30 mouse cellular contexts compared by ENCODE assay signal in the genomic region with DNA sequence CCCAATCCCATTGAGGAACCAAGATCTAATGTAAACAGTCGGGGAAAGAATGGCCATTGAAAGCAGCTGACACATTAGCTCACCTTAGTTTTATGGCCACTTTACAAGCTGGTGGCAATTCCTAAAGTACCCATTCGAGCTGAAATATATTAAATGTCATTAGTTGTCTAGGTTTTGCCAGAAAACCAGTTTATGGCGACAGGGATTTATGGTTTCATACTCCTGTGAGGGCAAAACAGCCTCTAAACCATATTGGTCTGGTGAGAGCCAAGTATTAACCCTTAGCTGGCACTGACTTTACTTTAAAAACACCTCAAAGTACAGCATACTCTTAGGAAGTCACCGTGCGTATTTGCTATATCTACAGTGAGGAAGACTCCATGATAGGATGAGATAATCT. TPM values are rescaled to one million over a fixed set of nuclear protein-coding genes. Genes with fewer than 3 reads are reported as not detected.
DNase-seq lines count a peak whose midpoint lies in the region; ATAC-seq and TF ChIP-seq lines count a peak whose summit lies in the region.
"Had no signal": no experiment of that assay in that cellular context is flagged by ENCODE, and none has a peak within 500 bp of the region (broad histone marks: within the 10 kb centered on the region; RNA-seq: fewer than 3 reads in every experiment).

No protein-coding gene starts in this region.

- H3K4me1 ChIP-seq in liver, embryonic 12.5 days, result peaks cover 86% of the 10 kb centered on the region
- peaks cover 6% of the 10 kb centered on the region for H3K4me1 ChIP-seq in liver, embryonic 11.5 days (replicated peaks; ENCODE audit: control insufficient read depth, insufficient read depth, low read length)
- peaks cover 66% of the 10 kb centered on the region for H3K4me1 ChIP-seq in limb, embryonic 13.5 days
- peaks cover 25% of the 10 kb centered on the region for H3K4me1 ChIP-seq in liver, postnatal 0 days (ENCODE audit: insufficient read depth)
- H3K4me1 ChIP-seq in lung, adult 2 months (ENCODE audit: control insufficient read depth, insufficient read depth, low read length), result no peaks in the 10 kb centered on the region
- H3K4me1 ChIP-seq: heart, embryonic 10.5 days; heart, embryonic 15.5 days; intestine, embryonic 15.5 days; neural tube, embryonic 12.5 days had no signal

- no peaks in the 10 kb centered on the region for H3K27me3 ChIP-seq in liver, embryonic 12.5 days (replicated peaks)
- H3K27me3 ChIP-seq in liver, embryonic 11.5 days (replicated peaks; ENCODE audit: control insufficient read depth, insufficient read depth, low read length), result no peaks in the 10 kb centered on the region
- no peaks in the 10 kb centered on the region for H3K27me3 ChIP-seq in limb, embryonic 13.5 days
- no peaks in the 10 kb centered on the region for H3K27me3 ChIP-seq in liver, postnatal 0 days (ENCODE audit: insufficient read depth, low read length)
- H3K27me3 ChIP-seq: embryonic facial prominence, embryonic 13.5 days; forebrain, embryonic 15.5 days; heart, embryonic 15.5 days; intestine, embryonic 15.5 days; neural tube, embryonic 12.5 days; Patski had no signal

- TF ChIP-seq CTCF in liver, postnatal 0 days (IDR thresholded peaks at IDR 0.05; ENCODE audit: low read depth), result no peak
- TF ChIP-seq CTCF in lung, adult 2 months (IDR thresholded peaks at IDR 0.05; ENCODE audit: insufficient read depth, low read length), result no peak

- 72% methylated on average over 5 of the region's 5 CpGs for WGBS in liver, embryonic 12.5 days (ENCODE audit: insufficient replicate concordance)
- WGBS in liver, embryonic 11.5 days, result 82% methylated on average over 5 of the region's 5 CpGs
- 15% methylated on average over 5 of the region's 5 CpGs for WGBS in limb, embryonic 13.5 days
- WGBS in liver, postnatal 0 days (ENCODE audit: insufficient replicate concordance), result 76% methylated on average over 5 of the region's 5 CpGs
- WGBS in lung, adult 2 months, result 78% methylated on average over 5 of the region's 5 CpGs

- peaks cover 9% of the 10 kb centered on the region for H3K9me3 ChIP-seq in liver, embryonic 12.5 days (replicated peaks)
- peaks cover 6% of the 10 kb centered on the region; the same call in 1 of the 2 replicates for H3K9me3 ChIP-seq in liver, embryonic 11.5 days (ENCODE audit: control insufficient read depth, low read length)
- H3K9me3 ChIP-seq in limb, embryonic 13.5 days, result peaks cover 7% of the 10 kb centered on the region; the same call in 1 of the 2 replicates
- peaks cover 5% of the 10 kb centered on the region; the same call in 1 of the 2 replicates for H3K9me3 ChIP-seq in liver, postnatal 0 days (ENCODE audit: low read length)
- H3K9me3 ChIP-seq: embryonic facial prominence, embryonic 13.5 days; forebrain, embryonic 10.5 days; forebrain, embryonic 15.5 days; heart, embryonic 15.5 days; intestine, embryonic 15.5 days; midbrain, embryonic 10.5 days; neural tube, embryonic 12.5 days had no signal

- H3K4me3 ChIP-seq in liver, embryonic 12.5 days, result no peak overlapping the region
- H3K4me3 ChIP-seq in liver, embryonic 11.5 days (ENCODE audit: low read depth, low read length), result no peak overlapping the region
- H3K4me3 ChIP-seq in limb, embryonic 13.5 days, result no peak overlapping the region
- no peak overlapping the region for H3K4me3 ChIP-seq in liver, postnatal 0 days (ENCODE audit: low read depth, low read length)
- no peak overlapping the region for H3K4me3 ChIP-seq in lung, adult 2 months (replicated peaks; ENCODE audit: extremely low read depth, low read depth, low read length)
- H3K4me3 ChIP-seq: embryonic facial prominence, embryonic 13.5 days; forebrain, embryonic 10.5 days; forebrain, embryonic 15.5 days; gastrocnemius, adult 2 months; heart, embryonic 10.5 days; heart, embryonic 15.5 days; intestine, embryonic 15.5 days; midbrain, embryonic 10.5 days; neural tube, embryonic 12.5 days had no signal

- no peak for TF ChIP-seq EP300 in liver, postnatal 0 days (IDR thresholded peaks at IDR 0.05; ENCODE audit: low read depth)

- peak overlapping the region; percentile 93 for H3K27ac ChIP-seq in liver, embryonic 12.5 days
- no peak overlapping the region for H3K27ac ChIP-seq in liver, embryonic 11.5 days (ENCODE audit: low read depth, low read length)
- peak overlapping the region; percentile 80 for H3K27ac ChIP-seq in limb, embryonic 13.5 days
- H3K27ac ChIP-seq in liver, postnatal 0 days (ENCODE audit: low read depth), result peak overlapping the region; percentile 73
- H3K27ac ChIP-seq: embryonic facial prominence, embryonic 13.5 days; forebrain, embryonic 10.5 days; gastrocnemius, adult 2 months; heart, embryonic 10.5 days; heart, embryonic 15.5 days; intestine, embryonic 15.5 days; midbrain, embryonic 10.5 days; neural tube, embryonic 12.5 days had no signal

- peak overlapping the region; percentile 62; the same call in 1 of the 2 replicates for H3K9ac ChIP-seq in liver, embryonic 12.5 days
- H3K9ac ChIP-seq in liver, embryonic 11.5 days (ENCODE audit: low read depth, low read length), result no peak overlapping the region
- H3K9ac ChIP-seq in limb, embryonic 13.5 days, result no peak overlapping the region
- H3K9ac ChIP-seq in liver, postnatal 0 days (replicated peaks), result no peak overlapping the region
- H3K9ac ChIP-seq: embryonic facial prominence, embryonic 13.5 days; forebrain, embryonic 15.5 days; heart, embryonic 15.5 days; intestine, embryonic 15.5 days; neural tube, embryonic 12.5 days had no signal

- TF ChIP-seq POLR2A in lung, adult 2 months (IDR thresholded peaks at IDR 0.05; ENCODE audit: borderline replicate concordance, extremely low read depth, low read depth, low read length), result no peak

- peaks cover 14% of the 10 kb centered on the region for H3K36me3 ChIP-seq in liver, embryonic 12.5 days
- H3K36me3 ChIP-seq in liver, embryonic 11.5 days (ENCODE audit: control insufficient read depth, insufficient read depth, low read length), result no peaks in the 10 kb centered on the region
- no peaks in the 10 kb centered on the region for H3K36me3 ChIP-seq in limb, embryonic 13.5 days
- no peaks in the 10 kb centered on the region for H3K36me3 ChIP-seq in liver, postnatal 0 days (replicated peaks; ENCODE audit: insufficient read depth, low read length)
- H3K36me3 ChIP-seq: embryonic facial prominence, embryonic 13.5 days; forebrain, embryonic 10.5 days; forebrain, embryonic 15.5 days; heart, embryonic 10.5 days; heart, embryonic 15.5 days; intestine, embryonic 15.5 days; midbrain, embryonic 10.5 days; neural tube, embryonic 12.5 days had no signal

- no peak overlapping the region for H3K4me2 ChIP-seq in liver, embryonic 12.5 days
- H3K4me2 ChIP-seq in liver, embryonic 11.5 days, result no peak overlapping the region
- H3K4me2 ChIP-seq in limb, embryonic 13.5 days (replicated peaks), result peak overlapping the region; percentile 23; the same call in 1 of the 2 replicates
- no peak overlapping the region for H3K4me2 ChIP-seq in liver, postnatal 0 days (ENCODE audit: low read depth, low read length)
- H3K4me2 ChIP-seq: embryonic facial prominence, embryonic 13.5 days; forebrain, embryonic 15.5 days; heart, embryonic 15.5 days; intestine, embryonic 15.5 days; neural tube, embryonic 12.5 days had no signal

- ATAC-seq in liver, embryonic 12.5 days, result no peak
- no peak for ATAC-seq in liver, embryonic 11.5 days (replicated peaks; ENCODE audit: low FRiP score)
- peak; percentile 62 for ATAC-seq in limb, embryonic 13.5 days (ENCODE audit: low FRiP score, low read depth)
- no peak for ATAC-seq in liver, postnatal 0 days
- ATAC-seq: hindbrain, embryonic 16.5 days; intestine, embryonic 15.5 days; midbrain, embryonic 16.5 days; Patski had no signal

- no peak for DNase-seq in liver, embryonic 11.5 days (ENCODE audit: low spot score)
- peak; percentile 72 for DNase-seq in hindlimb bud, embryonic 11.5 days (ENCODE audit: extremely low spot score, low read depth, low spot score)
- no peak for DNase-seq in liver, postnatal 0 days
- no peak for DNase-seq in gastrocnemius, postnatal 25 days
- no peak for DNase-seq in lung, adult 2 months
- DNase-seq in urinary bladder, adult 18-20 months (ENCODE audit: low spot score in 2 of 2), result no peak
- DNase-seq: adrenal gland, postnatal 25 days; cerebellum, adult 11-12 months; cerebellum, adult 9-11 months; gastrocnemius, adult 2 months; kidney, postnatal 10 days; layer of hippocampus, adult 9-11 months; lung, adult 18-20 months; lung, postnatal 14 days; retina, postnatal 1 day; right cerebral cortex, postnatal 14 days; thymus, postnatal 14 days had no signal

RNA-seq across cellular contexts. Expression of a gene that starts 46.3 kb away (rescaled TPM):
- 819 and 854 TPM in 2 replicates for polyA plus RNA-seq in liver, embryonic 12.5 days (2016; fragmentation: Nextera tagmentation; extraction: Ambion mirVana)
- polyA plus RNA-seq in liver, embryonic 11.5 days (2014; fragmentation: Nextera tagmentation; extraction: Ambion mirVana), result 420 and 459 TPM in 2 replicates
- polyA plus RNA-seq in limb, embryonic 13.5 days (2015; fragmentation: Nextera tagmentation; extraction: Ambion mirVana), result 403 and 448 TPM in 2 replicates
- polyA plus RNA-seq in liver, postnatal 0 days (2015; fragmentation: Nextera tagmentation; extraction: Ambion mirVana), result 449 and 461 TPM in 2 replicates
- 10 to 100 TPM; 39.5 to 77.7 TPM for total RNA-seq in gastrocnemius, postnatal 25 days (2021)
- polyA plus RNA-seq in lung, adult 2 months (2012; rRNA removed), result 212 and 239 TPM in 2 replicates
